Mouse (Mus musculus) small intestine, adult 2 months (tissue): Measurements from ENCODE around the gene Aldh9a1.

Experiments used
- CTCF ChIP-seq: fragments of 200-500 bp; IDR thresholded peaks from 2 replicates; pipeline ENCODE4 v1.5.1; 2012; ENCODE audit warnings: low read depth, mild to moderate bottlenecking, control low read depth, inconsistent platforms, low read length, moderate library complexity, mixed read lengths; ENCODE audit not compliant: insufficient replicate concordance, insufficient read length; ENCODE audit errors: extremely low read depth
- POLR2A ChIP-seq: fragments of 200-500 bp; IDR thresholded peaks from 2 replicates; pipeline ENCODE4 v1.6.1; 2012; ENCODE audit warnings: low read depth, mild to moderate bottlenecking, control low read depth, inconsistent platforms, low read length, moderate library complexity

DNA sequence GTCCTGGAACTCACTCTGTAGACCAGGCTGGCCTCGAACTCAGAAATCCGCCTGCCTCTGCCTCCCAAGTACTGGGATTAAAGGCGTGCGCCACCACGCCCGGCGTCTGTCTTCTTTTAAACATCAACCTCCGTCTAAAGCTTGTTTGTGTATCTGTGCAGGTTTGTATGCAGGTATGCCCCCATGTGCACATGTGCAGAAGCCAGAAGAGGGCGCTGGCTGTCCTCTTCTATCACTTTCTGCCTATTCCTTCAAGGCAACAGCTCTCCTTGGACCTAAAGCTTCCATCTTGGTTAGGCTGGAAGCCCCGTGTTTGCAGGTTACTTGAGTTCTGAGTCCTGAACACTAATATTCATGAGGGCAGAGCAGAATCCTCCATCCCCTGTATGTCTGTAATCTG, 7.0 kb upstream of the Aldh9a1 start:
- TF ChIP-seq POLR2A (no peak), CTCF (no peak)
